Mouse (Mus musculus) thymus, postnatal 0 days (tissue): ENCODE data around the gene Mnat1. TPM values are rescaled to one million over a fixed set of nuclear protein-coding genes. Genes with fewer than 3 reads are reported as not detected.

ENCODE experiments used
- DNase-seq: peaks from one replicate; pipeline ENCODE4 v3.0.0-alpha.2; 2015; ENCODE audit warnings: low spot score
- polyA plus RNA-seq: library from polyadenylated mRNA; unstranded; fragments of >200 nt; fragmentation: Nextera tagmentation; extraction: Ambion mirVana; gene quantifications from 2 replicates; pipeline ENCODE4 v1.2.1, GENCODE M21; 2015

Mnat1 gene
- polyA plus RNA-seq, 1 experiment from 2014 or later: 37.5 TPM

GRCm38 (mm10) chr12:73307750-73308149 is 184.2 kb downstream of the Mnat1 start:
- no peak for DNase-seq

GRCm38 (mm10) chr12:73308711-73309110 is 185.2 kb downstream of the Mnat1 start:
- DNase-seq: no peak

GRCm38 (mm10) chr12:73317706-73318686 is 194.5 kb downstream of the Mnat1 start:
- no peak for DNase-seq

Other genes starting within 250 kb of the Mnat1 start
- not detected in 2 replicates for gene Six6, start 183.8 kb upstream of the Mnat1 start, polyA plus RNA-seq
- gene 4930447C04Rik, start 182.9 kb upstream of the Mnat1 start, polyA plus RNA-seq: 0.94 and 1.5 TPM in 2 replicates
- 11.2 and 13.3 TPM in 2 replicates for gene Six1, start 69.8 kb upstream of the Mnat1 start, polyA plus RNA-seq
- 1.8 TPM in 2 replicates for gene Six4, start 10.3 kb upstream of the Mnat1 start, polyA plus RNA-seq
- gene Trmt5, start 163.0 kb downstream of the Mnat1 start, polyA plus RNA-seq: 19.5 and 20.9 TPM in 2 replicates
- 5.7 and 9.3 TPM in 2 replicates for gene Slc38a6, start 163.1 kb downstream of the Mnat1 start, polyA plus RNA-seq